Mouse (Mus musculus) brain, embryonic 14.5 days (tissue): Measurements from ENCODE around the gene Gabrb1. TPM values are rescaled to one million over a fixed set of nuclear protein-coding genes. Genes with fewer than 3 reads are reported as not detected.
"Not testable (repeated sequence)": the region's sequence is repeated elsewhere in the genome, so short reads cannot be mapped to it uniquely, and the experiment has no call there.

ENCODE experiments used
- DNase-seq: peaks from one replicate; pipeline ENCODE4 v3.0.0-alpha.2; 2011; ENCODE audit warnings: low read depth
- CTCF ChIP-seq: fragments of 200-500 bp; IDR thresholded peaks from 2 replicates; pipeline ENCODE4 v1.5.1; 2012; ENCODE audit warnings: inconsistent platforms, mild to moderate bottlenecking, moderate library complexity, borderline replicate concordance; ENCODE audit not compliant: insufficient read depth, insufficient read length; ENCODE audit errors: extremely low read depth
- POLR2A ChIP-seq: fragments of 200-500 bp; IDR thresholded peaks from 2 replicates; pipeline ENCODE4 v1.6.1; 2012; ENCODE audit warnings: mild to moderate bottlenecking, inconsistent platforms, borderline replicate concordance; ENCODE audit not compliant: poor library complexity, insufficient read depth, insufficient read length, severe bottlenecking; ENCODE audit errors: extremely low read depth
- polyA plus RNA-seq: library from polyadenylated mRNA; depleted of rRNA; stranded (reverse); fragments of >200 nt; gene quantifications from 2 replicates; pipeline ENCODE4 v1.2.3, GENCODE M21; 2012

Gene Gabrb1
- polyA plus RNA-seq, 1 experiment, result 4.3 TPM

- TF ChIP-seq POLR2A (no peak), CTCF (no peak)
- DNase-seq, result peak; percentile 97
Observed at GRCm38 (mm10) chr5:71976571-71977061, 318.7 kb downstream of the Gabrb1 start.

- TF ChIP-seq CTCF (no peak), POLR2A (no peak)
- DNase-seq, result no peak
Observed at GRCm38 (mm10) chr5:71986561-71986960, 328.6 kb downstream of the Gabrb1 start.

- peak; percentile 93 for DNase-seq
- TF ChIP-seq CTCF (no peak), POLR2A (no peak)
Observed at GRCm38 (mm10) chr5:71986983-71987398, 329.1 kb downstream of the Gabrb1 start.

GRCm38 (mm10) chr5:71999466-71999865 is 341.6 kb downstream of the Gabrb1 start:
- no peak for DNase-seq
- TF ChIP-seq POLR2A, result no peak
- TF ChIP-seq CTCF, result no peak

- DNase-seq, result no peak
- TF ChIP-seq CTCF (no peak), POLR2A (no peak)
Observed at GRCm38 (mm10) chr5:72003811-72004435, 346.0 kb downstream of the Gabrb1 start.

- DNase-seq, result peak; percentile 56
Observed at GRCm38 (mm10) chr5:72036954-72037353, 379.0 kb downstream of the Gabrb1 start.

GRCm38 (mm10) chr5:72043226-72044151 is 385.6 kb downstream of the Gabrb1 start:
- no peak for TF ChIP-seq CTCF
- TF ChIP-seq POLR2A, result no peak
- no peak for DNase-seq

More at GRCm38 (mm10) chr5:72036954-72037353, 379.0 kb downstream of the Gabrb1 start:
- TF ChIP-seq CTCF (no peak), POLR2A (no peak)

- TF ChIP-seq POLR2A, result no peak
- no peak for TF ChIP-seq CTCF
- DNase-seq, result peak; percentile 65
Observed at GRCm38 (mm10) chr5:72046261-72046660, 388.3 kb downstream of the Gabrb1 start.

GRCm38 (mm10) chr5:72064079-72064478 is 406.2 kb downstream of the Gabrb1 start:
- TF ChIP-seq POLR2A (no peak), CTCF (no peak)
- DNase-seq, result peak; percentile 11

- DNase-seq, result no peak
- no peak for TF ChIP-seq CTCF
- TF ChIP-seq POLR2A, result no peak
Observed at GRCm38 (mm10) chr5:72068826-72069225, 410.9 kb downstream of the Gabrb1 start.

- DNase-seq, result not testable (repeated sequence)
Observed at GRCm38 (mm10) chr5:72069398-72069797, 411.5 kb downstream of the Gabrb1 start.

- no peak for DNase-seq
- TF ChIP-seq CTCF, result no peak
- TF ChIP-seq POLR2A, result no peak
Observed at GRCm38 (mm10) chr5:72076781-72077180, 418.9 kb downstream of the Gabrb1 start.

GRCm38 (mm10) chr5:72086518-72086917 is 428.6 kb downstream of the Gabrb1 start:
- no peak for DNase-seq
- TF ChIP-seq POLR2A (no peak), CTCF (no peak)
